Mouse (Mus musculus): ENCODE results near the gene Sdhaf1. TPM values are rescaled to one million over a fixed set of nuclear protein-coding genes. Genes with fewer than 3 reads are reported as not detected.

Gene Sdhaf1
- polyA plus RNA-seq, 1 experiment from 2014 or later, result 4.6 TPM

Other genes with a start within 250 kb of the Sdhaf1 start
- not detected in 3 replicates for gene Gm26920, start 233.5 kb downstream of the Sdhaf1 start, polyA plus RNA-seq (2018)
- 1.9 to 2.1 TPM (median 2.0 TPM) in 3 replicates for gene Zfp566, start 233.4 kb downstream of the Sdhaf1 start, polyA plus RNA-seq (2018)
- gene Zfp260, start 229.1 kb downstream of the Sdhaf1 start, polyA plus RNA-seq (2018), result 12.5 to 26.3 TPM (median 21.7 TPM) in 3 replicates
- gene Zfp382, start 202.0 kb downstream of the Sdhaf1 start, polyA plus RNA-seq (2018), result 4.3 to 6.3 TPM (median 4.8 TPM) in 3 replicates
- 17.2 to 34.1 TPM (median 30.3 TPM) in 3 replicates for gene Zfp146, start 154.1 kb downstream of the Sdhaf1 start, polyA plus RNA-seq (2018)
- gene Cox7a1, start 139.8 kb downstream of the Sdhaf1 start, polyA plus RNA-seq (2018), result 6.1 to 9.1 TPM (median 8.4 TPM) in 3 replicates
- gene Capns1, start 125.1 kb downstream of the Sdhaf1 start, polyA plus RNA-seq (2018), result 404 to 602 TPM (median 510 TPM) in 3 replicates
- 34.2 to 47.5 TPM (median 41.3 TPM) in 3 replicates for gene Polr2i, start 91.9 kb downstream of the Sdhaf1 start, polyA plus RNA-seq (2018)
- gene Tbcb, start 91.6 kb downstream of the Sdhaf1 start, polyA plus RNA-seq (2018), result 57.6 to 136 TPM (median 89.3 TPM) in 3 replicates
- gene Ovol3, start 88.2 kb downstream of the Sdhaf1 start, polyA plus RNA-seq (2018), result not detected in 3 replicates
- gene Thap8, start 43.8 kb downstream of the Sdhaf1 start, polyA plus RNA-seq (2018), result 0.34 to 0.72 TPM in 2 of 3 replicates, not detected in the other
- gene Wdr62, start 43.5 kb downstream of the Sdhaf1 start, polyA plus RNA-seq (2018), result 10.4 to 24.4 TPM (median 15.1 TPM) in 3 replicates
- gene Clip3, start 32.2 kb downstream of the Sdhaf1 start, polyA plus RNA-seq (2018), result 0.07 to 0.59 TPM in 2 of 3 replicates, not detected in the other
- gene Alkbh6, start 15.2 kb downstream of the Sdhaf1 start, polyA plus RNA-seq (2018), result 16.1 to 25.9 TPM (median 25.1 TPM) in 3 replicates
- 0.30 to 0.82 TPM (median 0.74 TPM) in 3 replicates for gene Syne4, start 9.1 kb downstream of the Sdhaf1 start, polyA plus RNA-seq (2018)
- 0.33 to 0.57 TPM (median 0.33 TPM) in 3 replicates for gene E130208F15Rik, start 2.2 kb downstream of the Sdhaf1 start, polyA plus RNA-seq (2018)
- gene Lrfn3, start 38.9 kb upstream of the Sdhaf1 start, polyA plus RNA-seq (2018), result 0.07 TPM in 1 of 3 replicates, not detected in the others
- 2,505 to 4,301 TPM (median 3,819 TPM) in 3 replicates for gene Tyrobp, start 89.9 kb upstream of the Sdhaf1 start, polyA plus RNA-seq (2018)
- 9.3 to 40.5 TPM (median 34.0 TPM) in 3 replicates for gene Hcst, start 96.0 kb upstream of the Sdhaf1 start, polyA plus RNA-seq (2018)
- 3.2 to 8.3 TPM (median 6.3 TPM) in 3 replicates for gene Nfkbid, start 97.8 kb upstream of the Sdhaf1 start, polyA plus RNA-seq (2018)
- gene Aplp1, start 121.6 kb upstream of the Sdhaf1 start, polyA plus RNA-seq (2018), result 0.67 to 1.3 TPM (median 0.75 TPM) in 3 replicates
- gene Kirrel2, start 133.8 kb upstream of the Sdhaf1 start, polyA plus RNA-seq (2018), result not detected in 3 replicates
- gene Nphs1, start 134.4 kb upstream of the Sdhaf1 start, polyA plus RNA-seq (2018), result not detected in 3 replicates
- not detected in 3 replicates for gene Prodh2, start 169.7 kb upstream of the Sdhaf1 start, polyA plus RNA-seq (2018)
- gene Arhgap33, start 211.2 kb upstream of the Sdhaf1 start, polyA plus RNA-seq (2018), result 0.09 to 0.30 TPM (median 0.16 TPM) in 3 replicates
- 3.0 to 7.5 TPM (median 3.9 TPM) in 3 replicates for gene Hspb6, start 228.3 kb upstream of the Sdhaf1 start, polyA plus RNA-seq (2018)
- gene Proser3, start 228.4 kb upstream of the Sdhaf1 start, polyA plus RNA-seq (2018), result 1.8 to 5.6 TPM (median 2.0 TPM) in 3 replicates
- gene Lin37, start 235.9 kb upstream of the Sdhaf1 start, polyA plus RNA-seq (2018), result 18.0 to 27.7 TPM (median 25.4 TPM) in 3 replicates
- 61.4 to 79.9 TPM (median 65.3 TPM) in 3 replicates for gene U2af1l4, start 239.4 kb upstream of the Sdhaf1 start, polyA plus RNA-seq (2018)
- gene Gm49396, start 239.4 kb upstream of the Sdhaf1 start, polyA plus RNA-seq (2018), result 0.69 to 3.4 TPM (median 0.84 TPM) in 3 replicates
- gene Psenen, start 239.7 kb upstream of the Sdhaf1 start, polyA plus RNA-seq (2018), result 123 to 220 TPM (median 157 TPM) in 3 replicates
- 0.68 TPM in 1 of 3 replicates, not detected in the others for gene Igflr1, start 241.5 kb upstream of the Sdhaf1 start, polyA plus RNA-seq (2018)

All from macrophage (primary cell).